Mouse (Mus musculus): ENCODE data around the gene Crygc.
A peak's percentile ranks its signal among the peaks of the same experiment; 100 is the strongest.

DNA sequence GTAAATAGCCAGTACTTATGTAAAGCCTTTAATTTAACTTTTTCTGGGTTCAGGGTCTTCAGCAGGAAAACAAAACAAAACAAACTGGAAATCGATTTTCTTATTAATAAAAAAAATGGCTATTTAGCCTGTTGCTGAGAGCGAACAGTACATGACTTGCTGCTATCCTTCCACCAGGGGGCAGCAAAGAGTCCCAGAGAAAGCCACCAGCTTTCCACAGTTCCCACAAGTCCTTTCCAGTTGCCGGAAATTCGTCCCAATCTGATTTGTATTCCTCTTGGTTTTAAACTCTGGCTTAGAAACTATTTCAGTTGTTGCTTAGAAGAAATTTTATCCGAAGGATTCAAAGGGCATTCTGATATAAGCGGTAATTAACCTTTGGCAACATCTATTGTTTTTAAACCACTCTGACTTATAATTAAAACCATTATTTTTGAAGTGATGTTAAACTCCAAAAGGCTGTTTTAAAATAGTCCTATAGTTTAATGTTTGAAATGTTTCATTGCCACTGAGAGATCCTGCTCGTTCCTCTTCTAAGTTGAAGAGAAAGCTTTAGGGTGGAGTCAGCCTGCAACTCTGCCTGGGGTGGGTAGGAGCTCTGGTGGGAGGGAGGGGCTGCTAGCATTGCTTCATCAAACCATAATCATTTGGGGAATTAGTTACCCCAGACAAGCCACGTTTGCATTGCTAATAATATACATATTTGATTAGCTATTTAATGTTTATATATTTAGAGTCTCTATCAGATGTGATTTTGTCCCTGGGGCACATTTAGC, 38.7 kb upstream of the Crygc start:
- TF ChIP-seq CTCF (IDR thresholded peaks at IDR 0.05; ENCODE audit: low read depth, low read length) (peak; percentile 83), TAL1 (conservative IDR thresholded peaks at IDR 0.05; ENCODE audit: low read depth, low read length) (no peak), POLR2AphosphoS5 (IDR thresholded peaks at IDR 0.05; ENCODE audit: insufficient replicate concordance, low read depth, low read length) (no peak)

Measured in G1E (cell line).